Mouse (Mus musculus) hindbrain, embryonic 14.5 days (tissue): ENCODE data around the gene Cyth1. TPM values are rescaled to one million over a fixed set of nuclear protein-coding genes. Genes with fewer than 3 reads are reported as not detected.

Experiments used
- ATAC-seq: fragments of 200-750 bp; cut with Nextera tagmentation; 2 replicates; pipeline ENCODE4 v1.8.0; 2017; ENCODE audit warnings: moderate number of reproducible peaks, mild to moderate bottlenecking, moderate TSS enrichment, moderate library complexity; ENCODE audit not compliant: low FRiP score
- DNase-seq: peaks from one replicate; pipeline ENCODE4 v3.0.0-alpha.2; 2015; ENCODE audit warnings: low spot score
- H3K27ac ChIP-seq: fragments of 300-500 bp; sonication (generic); 2 replicates; pipeline ENCODE4 v1.5.1; 2014; ENCODE audit warnings: mild to moderate bottlenecking, moderate library complexity
- H3K27me3 ChIP-seq: fragments of 300-500 bp; sonication (generic); 2 replicates; pipeline ENCODE4 v1.6.1; 2014; ENCODE audit warnings: mild to moderate bottlenecking, low read length, mixed read lengths; ENCODE audit not compliant: control insufficient read depth, insufficient read depth
- H3K36me3 ChIP-seq: fragments of 300-500 bp; sonication (generic); replicated peaks from 2 replicates; pipeline ENCODE4 v1.6.1; 2014; ENCODE audit not compliant: control insufficient read depth, insufficient read depth
- H3K4me1 ChIP-seq: fragments of 300-500 bp; sonication (generic); replicated peaks from 2 replicates; pipeline ENCODE4 v1.6.1; 2014; ENCODE audit warnings: antibody characterized with exemption, low read length, mixed read lengths; ENCODE audit not compliant: control insufficient read depth, insufficient read depth
- H3K4me2 ChIP-seq: fragments of 300-500 bp; sonication (generic); replicated peaks from 2 replicates; pipeline ENCODE4 v1.6.1; 2014; ENCODE audit warnings: mild to moderate bottlenecking, moderate library complexity
- H3K4me3 ChIP-seq: fragments of 300-500 bp; sonication (generic); replicated peaks from 2 replicates; pipeline ENCODE4 v1.5.1; 2014; ENCODE audit warnings: mild to moderate bottlenecking, low read length
- H3K9ac ChIP-seq: fragments of 300-500 bp; sonication (generic); 2 replicates; pipeline ENCODE4 v1.6.1; 2014
- H3K9me3 ChIP-seq: fragments of 300-500 bp; sonication (generic); 2 replicates; pipeline ENCODE4 v1.6.1; 2016; ENCODE audit warnings: low read length; ENCODE audit not compliant: control insufficient read depth
- WGBS: fragments of 180-500 bp; shearing (Covaris S2); extraction: QIAGEN DNeasy Blood & Tissue Kit; methylation state at CpG from one replicate; pipeline ENCODE4 v1.1.7; 2014; 5-methylcytosine and 5-hydroxymethylcytosine counted together
- polyA plus RNA-seq: library from polyadenylated mRNA; unstranded; fragments of >200 nt; fragmentation: Nextera tagmentation; extraction: Ambion mirVana; gene quantifications from 2 replicates; pipeline ENCODE4 v1.2.1, GENCODE M21; 2014

Gene Cyth1
- polyA plus RNA-seq: 18.1 and 18.7 TPM in 2 replicates

DNA sequence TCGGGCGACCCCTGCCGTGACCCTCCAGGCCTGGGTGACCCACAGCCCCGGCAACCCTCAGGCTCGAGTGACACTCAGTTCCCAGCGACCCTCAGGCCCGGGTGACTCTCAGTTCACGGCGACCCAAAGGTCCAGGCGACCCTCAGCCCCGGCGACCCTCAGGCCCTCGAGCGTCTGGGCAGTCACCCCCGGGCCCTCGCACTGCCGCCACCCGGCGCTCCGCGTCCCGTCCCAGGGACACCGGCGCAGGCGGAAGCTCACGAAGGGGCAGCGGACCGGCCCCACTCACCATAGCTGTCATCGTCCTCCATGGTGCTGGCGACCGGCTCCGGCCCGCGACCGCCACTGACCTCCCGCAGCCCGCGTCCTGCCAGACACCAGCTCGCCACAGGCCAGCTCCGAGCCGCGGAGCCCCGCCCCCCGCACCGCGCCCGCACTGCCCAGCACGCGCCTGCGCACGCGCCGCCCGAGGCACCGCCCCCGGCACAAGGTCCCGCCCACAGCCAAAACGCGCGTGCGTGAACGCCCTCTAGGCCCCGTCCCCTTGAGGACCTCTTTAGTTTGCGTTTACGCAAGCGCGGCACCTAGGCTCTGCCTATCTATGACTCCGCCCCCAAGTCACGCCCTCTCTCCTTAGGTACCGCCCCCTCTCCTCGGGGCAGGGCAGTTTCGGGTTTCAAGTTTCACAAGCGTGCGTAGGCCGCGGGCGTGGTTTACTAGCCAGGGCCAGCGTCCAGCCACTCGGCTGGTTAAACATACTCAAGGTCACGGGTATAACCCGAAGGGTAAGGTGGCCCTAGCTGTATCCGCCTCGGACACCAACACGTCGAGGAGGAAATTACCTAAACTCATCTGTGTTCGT lies at the start of gene Cyth1:
Cyth1 (minus strand) TSS at position 443 of the 862 bp plus-strand sequence.
- Histone ChIP-seq H3K36me3 (no peaks in the 10 kb centered on the region), H3K9me3 (no peaks in the 10 kb centered on the region), H3K27me3 (no peaks in the 10 kb centered on the region), H3K4me1 (peaks cover 13% of the 10 kb centered on the region), H3K4me2 (peak within 1 kb of the TSS; percentile 93), H3K9ac (peak within 1 kb of the TSS; percentile 83), H3K4me3 (peak within 1 kb of the TSS; percentile 93), H3K27ac (peak within 1 kb of the TSS; percentile 60)
- DNase-seq (peak; percentile 97), ATAC-seq (peak; percentile 95)
- WGBS: under 1% methylated on average over 85 of the region's 86 CpGs

DNA sequence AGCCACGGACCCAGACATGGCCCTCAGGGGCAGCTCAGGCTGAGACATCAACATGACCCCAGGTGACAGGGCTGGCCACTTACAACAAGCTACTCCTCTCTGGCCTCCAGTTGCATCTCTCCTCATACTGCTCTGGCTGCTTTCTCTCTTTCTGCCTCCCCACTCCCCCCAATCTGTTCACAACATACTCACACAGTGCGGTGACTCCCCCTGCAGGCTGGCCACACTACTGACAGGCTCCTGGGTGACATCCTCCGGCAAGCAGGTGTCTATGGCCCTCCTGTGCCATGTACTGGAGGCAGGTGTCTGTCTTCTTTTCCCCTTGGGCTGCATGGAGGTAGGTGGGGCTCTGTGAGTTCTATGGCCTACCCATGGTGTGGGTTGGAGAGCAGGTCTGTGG lies 49.6 kb upstream of the Cyth1 start:
- DNase-seq (no peak), ATAC-seq (no peak)
- no peak overlapping the region for H3K27ac ChIP-seq
- H3K4me1 ChIP-seq: no peaks in the 10 kb centered on the region; the same call in 1 of the 2 replicates
- peaks cover 2% of the 10 kb centered on the region for H3K36me3 ChIP-seq
- H3K9me3 ChIP-seq: no peaks in the 10 kb centered on the region
- no peaks in the 10 kb centered on the region for H3K27me3 ChIP-seq
- 88% methylated on average over 3 of the region's 3 CpGs for WGBS
- H3K9ac ChIP-seq: no peak overlapping the region
- no peak overlapping the region for H3K4me2 ChIP-seq
- no peak overlapping the region for H3K4me3 ChIP-seq

DNA sequence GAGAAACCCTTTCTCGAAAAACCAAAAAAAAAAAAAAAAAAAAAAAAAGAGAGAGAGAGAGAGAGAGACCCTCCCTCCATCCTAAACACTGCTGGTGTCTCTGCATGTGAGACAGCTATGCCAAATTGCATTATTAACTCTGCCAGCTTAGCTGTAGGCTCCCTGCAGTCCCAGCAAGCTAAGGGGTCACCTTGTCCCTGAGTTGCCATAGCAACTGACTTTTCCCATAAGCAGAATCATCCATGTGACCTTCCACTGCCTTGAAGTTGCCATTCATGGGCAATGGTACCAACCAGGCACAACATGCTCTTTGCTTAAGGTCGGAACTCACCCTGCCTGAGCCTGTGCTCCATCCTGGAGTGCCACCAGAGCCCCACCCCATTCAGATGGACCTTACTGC lies 46.6 kb upstream of the Cyth1 start:
- DNase-seq: no peak
- Histone ChIP-seq H3K9me3 (no peaks in the 10 kb centered on the region), H3K4me2 (no peak overlapping the region), H3K4me1 (peaks cover 6% of the 10 kb centered on the region), H3K9ac (no peak overlapping the region), H3K27ac (peak overlapping the region; percentile 48; the same call in 1 of the 2 replicates), H3K4me3 (no peak overlapping the region), H3K36me3 (no peaks in the 10 kb centered on the region), H3K27me3 (no peaks in the 10 kb centered on the region)
- no peak for ATAC-seq
- 84% methylated on average over 2 of the region's 2 CpGs for WGBS

DNA sequence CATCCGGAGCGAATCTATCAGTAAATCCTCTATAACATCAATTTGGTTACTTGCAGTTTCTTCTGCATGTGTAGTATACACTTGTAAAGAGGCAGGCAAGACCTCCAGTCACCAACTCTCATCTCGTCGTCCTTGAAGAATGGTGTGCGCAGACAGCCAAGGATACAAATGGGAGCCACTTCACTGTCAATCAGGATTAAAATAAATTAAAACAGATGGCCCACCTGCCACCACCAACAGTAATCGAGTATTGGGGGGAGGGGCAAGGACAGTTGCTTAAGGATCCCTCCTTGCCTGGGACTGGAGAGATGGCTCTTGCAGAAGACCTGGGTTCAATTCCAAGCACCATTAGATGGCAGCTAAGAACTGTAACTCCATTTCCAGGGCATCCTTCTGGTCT lies 44.3 kb upstream of the Cyth1 start:
- Histone ChIP-seq H3K4me2 (no peak overlapping the region), H3K36me3 (peaks cover 2% of the 10 kb centered on the region), H3K9ac (no peak overlapping the region), H3K9me3 (no peaks in the 10 kb centered on the region), H3K27ac (no peak overlapping the region), H3K27me3 (no peaks in the 10 kb centered on the region), H3K4me3 (no peak overlapping the region), H3K4me1 (peaks cover 15% of the 10 kb centered on the region)
- ATAC-seq (no peak), DNase-seq (no peak)
- WGBS: 79% methylated on average over 6 of the region's 6 CpGs

DNA sequence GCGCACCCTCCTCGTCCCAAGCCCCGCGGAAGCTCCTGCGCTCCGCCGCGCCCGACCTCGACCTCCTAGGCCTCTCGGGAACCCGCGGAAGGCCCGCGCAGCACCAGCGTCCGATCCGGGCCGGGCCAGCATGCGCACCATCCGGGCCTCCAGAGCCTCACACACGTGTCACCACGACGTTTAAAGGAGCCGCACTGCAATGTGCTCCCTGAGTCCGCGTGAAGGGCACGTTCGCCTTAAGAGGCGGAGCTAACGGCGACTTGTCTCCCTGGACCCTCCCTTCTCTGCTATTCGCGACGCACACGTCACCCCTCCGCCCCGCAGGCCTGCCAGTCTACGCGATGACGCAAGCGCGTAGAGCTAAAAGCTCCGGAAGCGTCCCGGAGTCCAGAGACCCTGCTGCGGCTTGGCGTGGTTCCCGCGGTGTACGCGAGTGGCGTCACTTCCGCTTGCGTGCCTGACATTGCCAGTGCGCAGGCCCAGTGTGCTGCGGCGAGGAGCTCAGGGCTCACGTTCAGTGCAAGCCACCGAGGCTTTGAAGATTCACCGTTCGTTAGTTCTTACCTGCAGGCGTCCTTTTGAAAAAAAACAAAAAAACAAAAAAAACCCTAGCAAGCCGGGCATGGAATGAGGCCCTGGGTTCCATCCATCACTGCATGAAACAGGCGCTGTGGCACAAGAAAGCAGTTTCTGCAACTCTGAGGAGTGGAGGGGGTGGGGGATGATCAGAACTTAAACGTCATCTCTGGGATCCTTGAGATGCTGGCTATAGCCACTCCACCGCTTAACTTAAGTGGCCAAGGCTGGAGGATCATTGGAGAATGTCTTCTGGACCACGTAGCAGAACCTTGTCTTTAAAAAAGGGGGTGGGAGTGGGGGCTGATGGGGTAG lies 41.9 kb upstream of the Cyth1 start, which contains the start of gene Usp36:
Usp36 (minus strand) TSS at position 246 of the 891 bp plus-strand sequence.
- WGBS: 1% methylated on average over 68 of the region's 68 CpGs
- DNase-seq (peak; percentile 100), ATAC-seq (peak; percentile 99)

DNA sequence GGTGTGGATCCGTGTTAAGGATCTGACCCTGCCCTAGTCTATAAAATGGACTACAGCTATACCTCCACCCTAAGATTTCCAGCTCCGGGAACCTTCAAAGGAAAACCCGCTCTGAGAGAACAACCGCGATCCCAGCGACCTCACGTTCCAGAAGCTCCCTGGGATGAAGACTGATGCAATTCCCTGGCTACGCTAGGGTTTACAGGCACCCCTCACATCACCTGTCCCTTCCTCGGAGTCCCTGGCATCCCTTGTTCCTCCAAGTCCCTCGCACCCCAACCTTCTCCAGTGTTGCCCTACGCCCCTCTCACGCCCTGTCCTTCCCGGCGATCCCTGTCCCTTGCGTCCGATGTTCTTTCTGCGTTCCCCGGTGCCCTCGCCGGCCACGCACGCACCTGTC lies 41.2 kb upstream of the Cyth1 start:
- Histone ChIP-seq H3K9me3 (no peaks in the 10 kb centered on the region), H3K27me3 (no peaks in the 10 kb centered on the region), H3K27ac (peak overlapping the region; percentile 72), H3K36me3 (peaks cover 33% of the 10 kb centered on the region), H3K4me3 (peak overlapping the region; percentile 81), H3K9ac (peak overlapping the region; percentile 82), H3K4me1 (peaks cover 15% of the 10 kb centered on the region), H3K4me2 (peak overlapping the region; percentile 96)
- ATAC-seq (no peak; the same call in 1 of the 2 replicates), DNase-seq (peak; percentile 29)
- 0% methylated on average over 22 of the region's 22 CpGs for WGBS

More for the DNA sequence above, 41.9 kb upstream of the Cyth1 start, which contains the start of gene Usp36:
- no peaks in the 10 kb centered on the region for H3K27me3 ChIP-seq
- H3K4me2 ChIP-seq: peak within 1 kb of the TSS; percentile 96
- no peaks in the 10 kb centered on the region for H3K9me3 ChIP-seq
- peak within 1 kb of the TSS; percentile 82 for H3K9ac ChIP-seq
- peak within 1 kb of the TSS; percentile 81 for H3K4me3 ChIP-seq
- H3K4me1 ChIP-seq: peaks cover 15% of the 10 kb centered on the region
- H3K27ac ChIP-seq: peak within 1 kb of the TSS; percentile 89
- H3K36me3 ChIP-seq: peaks cover 26% of the 10 kb centered on the region

DNA sequence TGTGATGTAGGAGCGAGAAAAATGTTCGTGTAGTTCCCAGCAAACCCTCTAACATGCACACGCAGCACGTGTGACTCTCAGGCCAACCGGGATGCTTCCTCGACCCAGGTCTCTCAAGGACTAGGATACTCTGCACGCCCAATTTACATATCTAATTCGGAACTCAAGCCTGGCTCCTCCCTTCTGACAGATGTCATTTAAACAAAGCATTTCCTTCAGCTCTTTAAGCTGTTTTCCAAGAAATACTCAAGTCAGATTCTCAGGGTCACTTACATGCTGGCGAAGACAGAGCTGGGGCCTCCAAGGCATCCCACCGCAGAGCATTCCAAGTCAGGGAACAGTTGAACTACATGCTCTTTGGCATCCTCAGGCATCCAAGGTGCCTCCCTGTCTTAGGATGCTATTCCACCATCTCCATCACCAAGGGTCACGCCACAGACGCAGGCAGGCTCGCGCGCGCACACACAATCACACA lies 40.7 kb upstream of the Cyth1 start:
- Histone ChIP-seq H3K4me3 (peak overlapping the region; percentile 81), H3K4me2 (peak overlapping the region; percentile 96), H3K27ac (peak overlapping the region; percentile 72), H3K36me3 (peaks cover 38% of the 10 kb centered on the region), H3K9ac (peak overlapping the region; percentile 82), H3K9me3 (no peaks in the 10 kb centered on the region), H3K4me1 (peaks cover 15% of the 10 kb centered on the region), H3K27me3 (no peaks in the 10 kb centered on the region)
- 2% methylated on average over 16 of the region's 16 CpGs for WGBS
- no peak for DNase-seq
- ATAC-seq: no peak

DNA sequence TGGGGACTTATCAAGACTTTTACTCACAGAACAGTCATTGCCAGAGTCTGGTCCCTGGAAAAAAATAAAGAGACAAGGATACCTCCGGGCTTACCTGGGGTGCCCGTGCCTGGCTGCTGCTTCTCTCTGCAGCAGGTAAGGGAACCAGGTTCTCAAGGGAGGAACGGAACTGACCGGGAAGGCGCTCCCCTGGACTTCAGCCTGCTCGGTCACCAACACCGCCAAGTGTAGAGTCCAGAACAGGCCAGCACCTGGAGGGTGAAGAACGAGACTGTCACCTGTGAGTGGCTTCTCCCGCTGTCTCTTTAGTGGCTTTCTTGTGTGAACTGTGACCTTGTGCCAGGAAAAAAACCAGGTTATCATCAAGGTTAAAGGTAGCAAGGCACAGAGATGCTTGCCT lies 39.2 kb upstream of the Cyth1 start:
- peaks cover 15% of the 10 kb centered on the region for H3K4me1 ChIP-seq
- H3K27me3 ChIP-seq: no peaks in the 10 kb centered on the region
- H3K36me3 ChIP-seq: peaks cover 53% of the 10 kb centered on the region
- H3K4me3 ChIP-seq: no peak overlapping the region
- H3K9ac ChIP-seq: no peak overlapping the region
- over 99% methylated on average over 9 of the region's 9 CpGs for WGBS
- DNase-seq (no peak), ATAC-seq (no peak)
- H3K4me2 ChIP-seq: no peak overlapping the region
- H3K9me3 ChIP-seq: no peaks in the 10 kb centered on the region
- no peak overlapping the region for H3K27ac ChIP-seq

DNA sequence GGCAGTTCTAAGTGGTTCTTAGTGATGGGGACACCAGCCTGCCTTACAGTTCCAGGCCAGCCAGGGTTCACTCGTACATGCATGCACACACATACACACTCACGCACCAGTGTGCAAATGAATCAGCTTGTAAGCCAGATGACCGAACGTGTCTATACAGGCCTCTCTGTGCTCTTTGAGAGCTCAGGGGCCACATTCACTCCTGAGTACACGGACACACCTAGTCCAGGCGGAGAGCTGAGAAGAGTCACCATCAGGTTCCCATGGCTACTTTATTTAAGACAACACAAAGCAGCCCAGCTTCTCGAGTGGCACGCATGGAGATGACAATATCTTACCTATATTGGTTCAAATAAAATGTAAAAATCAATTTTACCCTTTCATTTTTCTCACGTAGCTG lies 38.0 kb upstream of the Cyth1 start:
- peaks cover 64% of the 10 kb centered on the region for H3K36me3 ChIP-seq
- no peaks in the 10 kb centered on the region for H3K9me3 ChIP-seq
- no peaks in the 10 kb centered on the region for H3K27me3 ChIP-seq
- no peak overlapping the region for H3K27ac ChIP-seq
- H3K9ac ChIP-seq: no peak overlapping the region
- no peak for ATAC-seq
- H3K4me2 ChIP-seq: no peak overlapping the region
- no peak for DNase-seq
- WGBS: 96% methylated on average over 9 of the region's 9 CpGs
- H3K4me3 ChIP-seq: no peak overlapping the region
- peaks cover 15% of the 10 kb centered on the region for H3K4me1 ChIP-seq
